Mouse (Mus musculus) G1E (cell line): ENCODE results near the gene Eci1.

Experiments used
- CTCF ChIP-seq: IDR thresholded peaks from 2 replicates; pipeline ENCODE4 v1.5.1; 2012; ENCODE audit warnings: low read depth, low read length, inconsistent platforms, mixed read lengths
- GATA1 ChIP-seq: IDR thresholded peaks from 2 replicates; pipeline ENCODE4 v1.6.1; 2012; ENCODE audit warnings: borderline replicate concordance, low read length, inconsistent platforms, mixed read lengths

DNA sequence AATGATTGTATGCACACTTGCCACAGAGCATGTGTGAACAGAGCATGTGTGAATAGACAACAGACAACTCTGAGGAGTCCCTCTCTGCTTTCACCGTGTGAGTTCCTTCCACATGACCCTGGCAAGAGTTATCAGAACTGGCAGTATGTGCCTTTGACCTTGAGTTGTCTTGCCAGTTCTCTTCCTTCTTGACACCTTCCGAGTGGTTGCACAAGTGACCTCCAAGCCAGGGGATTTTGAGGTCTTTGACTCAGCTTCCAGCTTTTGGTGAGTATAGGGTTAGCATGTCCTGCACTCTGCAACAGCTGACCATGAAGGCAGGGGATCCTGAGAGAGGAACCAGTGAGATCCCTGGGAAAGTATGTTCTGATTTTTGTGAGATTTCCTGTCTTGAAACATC lies 47.9 kb upstream of the Eci1 start:
- TF ChIP-seq GATA1 (no peak), CTCF (no peak)
